Mouse (Mus musculus) embryonic facial prominence, embryonic 14.5 days (tissue): ENCODE data around the gene Utrn. TPM values are rescaled to one million over a fixed set of nuclear protein-coding genes. Genes with fewer than 3 reads are reported as not detected.

Source experiments
- ATAC-seq: fragments of 200-750 bp; cut with Nextera tagmentation; 2 replicates; pipeline ENCODE4 v1.8.0; 2017; ENCODE audit warnings: low read depth, moderate number of reproducible peaks, moderate TSS enrichment
- DNase-seq: peaks from one replicate; pipeline ENCODE4 v3.0.0-alpha.2; 2015; ENCODE audit warnings: low spot score
- H3K27ac ChIP-seq: fragments of 300-500 bp; sonication (generic); replicated peaks from 2 replicates; pipeline ENCODE4 v1.5.1; 2014; ENCODE audit warnings: low read depth, mild to moderate bottlenecking, low read length, moderate library complexity
- H3K27me3 ChIP-seq: fragments of 300-500 bp; sonication (generic); replicated peaks from 2 replicates; pipeline ENCODE4 v1.6.1; 2014; ENCODE audit warnings: low read length; ENCODE audit not compliant: control insufficient read depth, insufficient read depth
- H3K36me3 ChIP-seq: fragments of 300-500 bp; sonication (generic); 2 replicates; pipeline ENCODE4 v1.6.1; 2014; ENCODE audit warnings: low read length, mixed read lengths; ENCODE audit not compliant: control insufficient read depth, insufficient read depth
- H3K4me1 ChIP-seq: fragments of 300-500 bp; sonication (generic); 2 replicates; pipeline ENCODE4 v1.6.1; 2014; ENCODE audit warnings: antibody characterized with exemption, low read length; ENCODE audit not compliant: control insufficient read depth, insufficient read depth
- H3K4me2 ChIP-seq: fragments of 300-500 bp; sonication (generic); 2 replicates; pipeline ENCODE4 v1.6.1; 2014; ENCODE audit warnings: low read depth, mild to moderate bottlenecking, low read length, moderate library complexity, mixed read lengths
- H3K4me3 ChIP-seq: fragments of 300-500 bp; sonication (generic); 2 replicates; pipeline ENCODE4 v1.5.1; 2014; ENCODE audit warnings: low read depth, mild to moderate bottlenecking, low read length
- H3K9ac ChIP-seq: fragments of 300-500 bp; sonication (generic); 2 replicates; pipeline ENCODE4 v1.6.1; 2014; ENCODE audit warnings: low read depth, mild to moderate bottlenecking, low read length, moderate library complexity, mixed read lengths
- H3K9me3 ChIP-seq: fragments of 300-500 bp; sonication (generic); 2 replicates; pipeline ENCODE4 v1.6.1; 2016; ENCODE audit warnings: low read length; ENCODE audit not compliant: control insufficient read depth
- WGBS: fragments of 180-500 bp; shearing (Covaris S2); extraction: QIAGEN DNeasy Blood & Tissue Kit; methylation state at CpG from one replicate; pipeline ENCODE4 v1.1.7; 2014; 5-methylcytosine and 5-hydroxymethylcytosine counted together
- polyA plus RNA-seq: library from polyadenylated mRNA; unstranded; fragments of >200 nt; fragmentation: Nextera tagmentation; extraction: Ambion mirVana; gene quantifications from 2 replicates; pipeline ENCODE4 v1.2.1, GENCODE M21; 2014

The Utrn gene
- polyA plus RNA-seq, 1 experiment from 2014 or later = 73.3 TPM

DNA sequence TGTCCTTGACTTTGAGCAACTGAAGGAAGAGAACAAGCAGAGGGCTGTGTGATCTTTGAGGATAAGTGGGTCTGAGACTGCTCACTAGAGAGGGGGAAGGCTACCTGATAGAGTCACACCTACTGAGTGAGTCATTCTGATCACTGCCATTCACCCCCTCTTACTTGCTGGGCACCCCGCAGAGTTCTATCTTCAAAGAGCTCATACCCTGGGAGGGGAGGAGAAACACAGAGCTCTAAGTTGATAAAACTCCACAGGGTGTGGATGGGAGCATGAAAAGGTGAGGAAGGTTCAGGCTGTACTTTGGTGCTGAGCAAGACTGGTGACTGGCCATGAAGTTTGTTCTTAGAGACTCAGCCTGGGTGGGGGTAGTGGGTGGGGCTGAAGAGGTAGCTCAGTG, 164.9 kb downstream of the Utrn start:
- Histone ChIP-seq H3K27ac (no peak overlapping the region), H3K4me2 (no peak overlapping the region), H3K4me3 (no peak overlapping the region), H3K27me3 (no peaks in the 10 kb centered on the region), H3K9ac (no peak overlapping the region), H3K9me3 (no peaks in the 10 kb centered on the region), H3K4me1 (no peaks in the 10 kb centered on the region), H3K36me3 (peaks cover 23% of the 10 kb centered on the region; the same call in 1 of the 2 replicates)
- no peak for DNase-seq
- no peak for ATAC-seq
- 50% methylated on average over 1 of the region's 1 CpGs for WGBS

GRCm38 (mm10) chr10:12703526-12703925, 165.6 kb downstream of the Utrn start:
- H3K4me2 ChIP-seq = no peak overlapping the region
- no peak overlapping the region for H3K4me3 ChIP-seq
- H3K27ac ChIP-seq = no peak overlapping the region
- no peak for ATAC-seq
- no peaks in the 10 kb centered on the region for H3K9me3 ChIP-seq
- no peak overlapping the region for H3K9ac ChIP-seq
- peak; percentile 38 for DNase-seq
- no peaks in the 10 kb centered on the region for H3K4me1 ChIP-seq
- no peaks in the 10 kb centered on the region for H3K27me3 ChIP-seq
- 64% methylated on average over 3 of the region's 3 CpGs for WGBS
- peaks cover 20% of the 10 kb centered on the region; the same call in 1 of the 2 replicates for H3K36me3 ChIP-seq

DNA sequence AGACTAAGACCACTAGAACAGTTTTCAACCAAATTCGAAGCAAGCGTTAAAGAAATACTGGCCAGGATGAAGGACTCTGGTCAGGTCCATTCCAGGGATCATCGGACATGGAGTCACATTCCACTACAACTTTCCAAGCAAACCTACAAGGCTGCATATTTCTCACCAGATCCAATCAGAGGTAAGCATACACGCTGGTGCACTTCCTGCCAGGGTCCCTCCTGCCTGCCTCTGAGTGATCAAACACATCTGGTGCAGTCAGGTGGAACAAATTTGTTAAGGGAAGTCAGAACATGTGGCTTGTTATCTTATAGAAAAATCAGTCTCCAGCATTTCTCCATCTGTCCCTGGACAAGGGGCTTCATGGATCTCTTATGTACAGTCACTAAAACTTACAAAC, 167.0 kb downstream of the Utrn start:
- no peak overlapping the region for H3K9ac ChIP-seq
- no peak for DNase-seq
- WGBS = 49% methylated on average over 4 of the region's 4 CpGs
- peaks cover 16% of the 10 kb centered on the region for H3K36me3 ChIP-seq
- no peak overlapping the region for H3K4me3 ChIP-seq
- H3K27ac ChIP-seq = no peak overlapping the region; the same call in 1 of the 2 replicates
- no peaks in the 10 kb centered on the region for H3K4me1 ChIP-seq
- H3K27me3 ChIP-seq = no peaks in the 10 kb centered on the region
- 0 out of 2 replicates have a peak, but pooled peaks have one; percentile 26 for ATAC-seq
- H3K4me2 ChIP-seq = no peak overlapping the region
- no peaks in the 10 kb centered on the region for H3K9me3 ChIP-seq

GRCm38 (mm10) chr10:12701694-12702093, 167.5 kb downstream of the Utrn start:
- 47% methylated on average over 7 of the region's 7 CpGs for WGBS
- Histone ChIP-seq H3K9ac (no peak overlapping the region), H3K4me2 (no peak overlapping the region), H3K4me1 (no peaks in the 10 kb centered on the region), H3K27ac (no peak overlapping the region; the same call in 1 of the 2 replicates), H3K4me3 (no peak overlapping the region), H3K27me3 (no peaks in the 10 kb centered on the region), H3K9me3 (no peaks in the 10 kb centered on the region), H3K36me3 (peaks cover 18% of the 10 kb centered on the region)
- ATAC-seq = peak; percentile 47; the same call in 1 of the 2 replicates
- no peak for DNase-seq

- Histone ChIP-seq H3K9me3 (no peaks in the 10 kb centered on the region), H3K4me1 (no peaks in the 10 kb centered on the region), H3K4me3 (no peak overlapping the region), H3K36me3 (peaks cover 27% of the 10 kb centered on the region), H3K27me3 (no peaks in the 10 kb centered on the region), H3K27ac (no peak overlapping the region), H3K4me2 (no peak overlapping the region), H3K9ac (no peak overlapping the region)
- ATAC-seq (no peak), DNase-seq (no peak)
- 82% methylated on average over 3 of the region's 3 CpGs for WGBS
These were observed 168.6 kb downstream of the Utrn start for GRCm38 (mm10) chr10:12700576-12700975.

- DNase-seq (no peak), ATAC-seq (no peak)
- Histone ChIP-seq H3K27me3 (no peaks in the 10 kb centered on the region), H3K9me3 (no peaks in the 10 kb centered on the region), H3K9ac (no peak overlapping the region), H3K36me3 (peaks cover 34% of the 10 kb centered on the region), H3K4me3 (no peak overlapping the region), H3K4me1 (0 out of 2 replicates have a peak, but pooled peaks cover 4% of the 10 kb centered on the region), H3K27ac (no peak overlapping the region), H3K4me2 (no peak overlapping the region)
- 94% methylated on average over 3 of the region's 3 CpGs for WGBS
These were observed 171.3 kb downstream of the Utrn start for GRCm38 (mm10) chr10:12697902-12698301.

DNA sequence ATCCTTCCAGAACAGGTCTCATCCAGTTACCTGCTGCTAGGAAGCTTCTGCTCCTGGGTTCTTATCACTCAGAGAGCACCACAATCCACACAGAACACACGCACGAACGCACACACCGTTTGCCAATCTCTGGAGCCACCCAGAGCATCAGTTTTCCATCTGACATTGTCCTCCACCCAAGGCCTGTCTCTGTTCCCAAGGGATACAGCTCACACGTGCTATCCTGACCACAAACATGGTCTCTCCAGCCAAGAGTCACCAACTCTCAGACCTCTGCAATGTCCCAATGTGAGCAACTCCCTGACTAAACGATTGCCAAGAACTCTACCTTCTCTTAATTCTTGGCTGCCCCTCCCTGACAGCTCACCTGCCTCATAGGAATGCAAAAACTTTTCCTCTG, 172.5 kb downstream of the Utrn start:
- H3K9me3 ChIP-seq = no peaks in the 10 kb centered on the region
- no peak overlapping the region for H3K27ac ChIP-seq
- DNase-seq (no peak), ATAC-seq (no peak)
- no peak overlapping the region for H3K4me3 ChIP-seq
- no peak overlapping the region for H3K9ac ChIP-seq
- H3K27me3 ChIP-seq = no peaks in the 10 kb centered on the region
- H3K36me3 ChIP-seq = peaks cover 34% of the 10 kb centered on the region
- H3K4me2 ChIP-seq = no peak overlapping the region
- 81% methylated on average over 6 of the region's 6 CpGs for WGBS
- 0 out of 2 replicates have a peak, but pooled peaks cover 4% of the 10 kb centered on the region for H3K4me1 ChIP-seq

DNA sequence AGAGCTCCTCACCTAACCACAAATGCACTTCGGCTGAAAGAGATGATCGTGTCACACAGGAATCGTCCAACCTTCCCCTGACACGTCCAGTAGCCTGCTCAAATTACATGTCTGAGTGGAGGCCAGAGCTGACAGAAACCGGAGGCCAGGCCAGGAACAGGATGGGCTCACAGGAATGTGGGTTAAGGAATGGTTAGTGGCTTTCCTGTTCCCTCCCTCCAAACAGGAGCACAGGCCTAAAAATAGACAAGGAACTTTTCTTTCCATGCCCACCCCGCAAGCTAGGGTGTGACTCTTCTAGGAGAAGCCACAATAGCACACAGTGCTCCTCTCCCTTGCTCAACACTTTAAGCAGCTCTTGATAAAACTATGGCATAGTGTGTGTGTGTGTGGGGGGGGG, 174.4 kb downstream of the Utrn start:
- H3K36me3 ChIP-seq = peaks cover 30% of the 10 kb centered on the region
- H3K4me1 ChIP-seq = 0 out of 2 replicates have a peak, but pooled peaks cover 4% of the 10 kb centered on the region
- no peaks in the 10 kb centered on the region for H3K27me3 ChIP-seq
- no peak overlapping the region for H3K9ac ChIP-seq
- H3K9me3 ChIP-seq = no peaks in the 10 kb centered on the region
- no peak overlapping the region for H3K4me3 ChIP-seq
- no peak overlapping the region for H3K4me2 ChIP-seq
- WGBS = 11% methylated on average over 6 of the region's 6 CpGs
- H3K27ac ChIP-seq = peak overlapping the region; percentile 34; the same call in 1 of the 2 replicates
- peak; percentile 81 for ATAC-seq
- peak; percentile 86 for DNase-seq

- peaks cover 21% of the 10 kb centered on the region for H3K36me3 ChIP-seq
- no peaks in the 10 kb centered on the region for H3K27me3 ChIP-seq
- H3K4me1 ChIP-seq = 0 out of 2 replicates have a peak, but pooled peaks cover 4% of the 10 kb centered on the region
- no peak overlapping the region for H3K4me2 ChIP-seq
- ATAC-seq (peak; percentile 42; the same call in 1 of the 2 replicates), DNase-seq (peak; percentile 79)
- WGBS = 18% methylated on average over 5 of the region's 5 CpGs
- H3K27ac ChIP-seq = no peak overlapping the region
- no peak overlapping the region for H3K4me3 ChIP-seq
- no peaks in the 10 kb centered on the region for H3K9me3 ChIP-seq
- H3K9ac ChIP-seq = no peak overlapping the region
These were observed 178.6 kb downstream of the Utrn start for GRCm38 (mm10) chr10:12690601-12691000.
